Mouse (Mus musculus): Measurements from ENCODE around the gene C1s1. TPM values are rescaled to one million over a fixed set of nuclear protein-coding genes. Genes with fewer than 3 reads are reported as not detected.
"Not testable (repeated sequence)": the region's sequence is repeated elsewhere in the genome, so short reads cannot be mapped to it uniquely, and the experiment has no call there.

C1s1 gene
- polyA plus RNA-seq, 1 experiment from 2014 or later = 1.1 TPM

GRCm38 (mm10) chr6:124485414-124486144 is 56.6 kb downstream of the C1s1 start:
- Histone ChIP-seq H3K4me2 (peak overlapping the region; percentile 57), H3K4me3 (peak overlapping the region; percentile 34), H3K27me3 (no peaks in the 10 kb centered on the region), H3K27ac (replicated peaks) (peak overlapping the region; percentile 66), H3K4me1 (replicated peaks) (no peaks in the 10 kb centered on the region), H3K36me3 (no peaks in the 10 kb centered on the region), H3K9me3 (no peaks in the 10 kb centered on the region), H3K9ac (peak overlapping the region; percentile 32; the same call in 1 of the 2 replicates)
- WGBS = 37% methylated on average over 21 of the region's 21 CpGs
- ATAC-seq (ENCODE audit: low FRiP score, low read depth) = peak; percentile 93

DNA sequence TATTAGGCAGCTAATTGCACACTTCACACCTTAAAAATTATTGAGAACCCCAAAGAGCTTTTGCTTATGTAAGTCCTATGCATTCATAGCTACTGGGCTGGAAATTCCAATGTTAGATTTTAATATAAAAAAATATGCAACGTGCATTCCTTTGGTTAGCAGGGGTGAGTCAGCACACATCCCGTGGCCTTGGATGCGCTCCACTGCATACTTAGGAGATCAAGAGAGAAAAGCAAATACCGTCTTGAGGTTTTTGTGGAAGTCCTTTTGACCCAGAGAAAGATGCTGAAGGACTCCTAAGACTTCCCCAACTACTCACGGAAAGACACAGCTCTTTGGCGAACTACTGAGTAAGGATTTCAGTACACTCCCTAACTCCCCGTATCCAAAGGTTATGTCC is 57.3 kb downstream of the C1s1 start:
- no peak overlapping the region for H3K9ac ChIP-seq
- H3K9me3 ChIP-seq = no peaks in the 10 kb centered on the region
- H3K4me2 ChIP-seq = peak overlapping the region; percentile 57
- WGBS = 85% methylated on average over 7 of the region's 7 CpGs
- H3K4me3 ChIP-seq = no peak overlapping the region
- no peaks in the 10 kb centered on the region for H3K27me3 ChIP-seq
- H3K36me3 ChIP-seq = no peaks in the 10 kb centered on the region
- no peaks in the 10 kb centered on the region for H3K4me1 ChIP-seq (replicated peaks)
- ATAC-seq (ENCODE audit: low FRiP score, low read depth) = no peak; the same call in 1 of the 2 replicates
- peak overlapping the region; percentile 66 for H3K27ac ChIP-seq (replicated peaks)

DNA sequence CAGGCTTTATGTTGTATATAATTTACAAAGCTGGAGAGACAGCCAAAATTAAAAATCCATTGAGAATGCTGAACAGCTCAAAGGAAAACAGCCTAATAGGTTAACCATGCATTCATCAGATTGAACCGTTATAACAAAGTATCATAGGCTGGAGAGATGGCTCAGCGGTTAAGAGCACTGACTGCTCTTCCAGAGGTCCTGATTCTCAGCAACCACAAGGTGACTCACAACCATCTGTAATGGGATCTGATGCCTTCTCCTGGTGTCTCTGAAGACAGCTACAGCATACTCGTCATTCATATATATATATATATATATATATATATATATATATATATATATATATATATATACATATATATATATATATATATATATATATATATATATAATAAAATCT is 58.3 kb downstream of the C1s1 start:
- not testable (repeated sequence) for H3K36me3 ChIP-seq; ATAC-seq (ENCODE audit: low FRiP score, low read depth)
- 87% methylated on average over 3 of the region's 3 CpGs for WGBS

DNA sequence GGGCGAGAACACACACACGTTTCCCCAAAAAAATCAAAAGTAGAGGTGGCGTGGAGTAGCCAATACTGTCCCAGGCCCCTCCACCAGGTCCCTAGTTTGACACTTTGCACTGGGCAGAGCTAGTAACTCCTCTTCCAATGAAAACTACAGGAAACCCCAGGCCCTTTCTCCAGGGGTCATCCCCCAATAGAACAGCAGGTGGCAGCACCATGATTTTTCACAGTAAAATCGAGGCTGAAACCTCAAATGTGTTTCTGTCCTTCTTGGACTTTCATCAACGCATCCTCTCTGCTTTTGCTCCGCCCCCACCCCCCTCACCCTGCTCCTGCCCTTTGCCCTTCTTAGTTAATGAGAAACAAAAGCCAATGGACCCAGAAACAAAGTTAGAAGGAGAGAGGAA is 60.6 kb downstream of the C1s1 start:
- WGBS = 32% methylated on average over 6 of the region's 6 CpGs
- H3K36me3 ChIP-seq = no peaks in the 10 kb centered on the region
- H3K9me3 ChIP-seq = no peaks in the 10 kb centered on the region
- H3K27ac ChIP-seq (replicated peaks) = no peak overlapping the region
- ATAC-seq (ENCODE audit: low FRiP score, low read depth) = no peak
- no peak overlapping the region for H3K4me3 ChIP-seq
- no peak overlapping the region for H3K4me2 ChIP-seq
- H3K27me3 ChIP-seq = no peaks in the 10 kb centered on the region
- no peak overlapping the region for H3K9ac ChIP-seq
- H3K4me1 ChIP-seq (replicated peaks) = no peaks in the 10 kb centered on the region

More for the DNA sequence above, 58.3 kb downstream of the C1s1 start:
- H3K4me2 ChIP-seq; H3K4me3 ChIP-seq; H3K9me3 ChIP-seq; H3K27ac ChIP-seq (replicated peaks); H3K27me3 ChIP-seq; H3K9ac ChIP-seq; H3K4me1 ChIP-seq (replicated peaks): not testable (repeated sequence)

Other genes with a start within 250 kb of the C1s1 start
- gene Cd163, start 237.7 kb downstream of the C1s1 start, polyA plus RNA-seq (2015; fragmentation: Nextera tagmentation; extraction: Ambion mirVana) = 0.66 and 0.93 TPM in 2 replicates
- gene Pex5, start 127.3 kb downstream of the C1s1 start, polyA plus RNA-seq (2015; fragmentation: Nextera tagmentation; extraction: Ambion mirVana) = 63.5 and 69.6 TPM in 2 replicates
- 138 and 148 TPM in 2 replicates for gene Clstn3, start 77.6 kb downstream of the C1s1 start, polyA plus RNA-seq (2015; fragmentation: Nextera tagmentation; extraction: Ambion mirVana)
- 0.22 and 0.38 TPM in 2 replicates for gene C1rl, start 49.2 kb downstream of the C1s1 start, polyA plus RNA-seq (2015; fragmentation: Nextera tagmentation; extraction: Ambion mirVana)
- gene C1ra, start 30.0 kb downstream of the C1s1 start, polyA plus RNA-seq (2015; fragmentation: Nextera tagmentation; extraction: Ambion mirVana) = 0.35 and 0.38 TPM in 2 replicates
- gene C1rb, start 27.9 kb upstream of the C1s1 start, polyA plus RNA-seq (2015; fragmentation: Nextera tagmentation; extraction: Ambion mirVana) = not detected in 2 replicates
- gene C1s2, start 93.7 kb upstream of the C1s1 start, polyA plus RNA-seq (2015; fragmentation: Nextera tagmentation; extraction: Ambion mirVana) = 0.08 and 0.10 TPM in 2 replicates
- gene Lpcat3, start 120.7 kb upstream of the C1s1 start, polyA plus RNA-seq (2015; fragmentation: Nextera tagmentation; extraction: Ambion mirVana) = 46.7 and 49.9 TPM in 2 replicates
- 100.0 and 104 TPM in 2 replicates for gene Emg1, start 169.8 kb upstream of the C1s1 start, polyA plus RNA-seq (2015; fragmentation: Nextera tagmentation; extraction: Ambion mirVana)
- 260 and 270 TPM in 2 replicates for gene Phb2, start 170.0 kb upstream of the C1s1 start, polyA plus RNA-seq (2015; fragmentation: Nextera tagmentation; extraction: Ambion mirVana)
- 3.7 and 6.6 TPM in 2 replicates for gene Ptpn6, start 196.4 kb upstream of the C1s1 start, polyA plus RNA-seq (2015; fragmentation: Nextera tagmentation; extraction: Ambion mirVana)
- 626 and 628 TPM in 2 replicates for gene Grcc10, start 199.0 kb upstream of the C1s1 start, polyA plus RNA-seq (2015; fragmentation: Nextera tagmentation; extraction: Ambion mirVana)
- gene Gm45234, start 213.7 kb upstream of the C1s1 start, polyA plus RNA-seq (2015; fragmentation: Nextera tagmentation; extraction: Ambion mirVana) = not detected in 2 replicates
- 26.8 and 30.4 TPM in 2 replicates for gene Atn1, start 214.2 kb upstream of the C1s1 start, polyA plus RNA-seq (2015; fragmentation: Nextera tagmentation; extraction: Ambion mirVana)
- 141 and 144 TPM in 2 replicates for gene Eno2, start 227.3 kb upstream of the C1s1 start, polyA plus RNA-seq (2015; fragmentation: Nextera tagmentation; extraction: Ambion mirVana)
- 3.3 and 4.8 TPM in 2 replicates for gene Lrrc23, start 237.4 kb upstream of the C1s1 start, polyA plus RNA-seq (2015; fragmentation: Nextera tagmentation; extraction: Ambion mirVana)